Mouse (Mus musculus) liver, adult (tissue): ENCODE results near the gene Lsamp.

Source experiments
- GATA4 ChIP-seq: IDR thresholded peaks from 2 replicates; pipeline ENCODE4 v1.6.1; 2014; ENCODE audit warnings: mild to moderate bottlenecking, low read length; ENCODE audit not compliant: insufficient replicate concordance

Lsamp gene

GRCm38 (mm10) chr16:41675774-41676173, 1691.6 kb downstream of the Lsamp start:
- TF ChIP-seq GATA4: no peak

- TF ChIP-seq GATA4: no peak
Measured at GRCm38 (mm10) chr16:41692435-41692834, 1708.3 kb downstream of the Lsamp start.

GRCm38 (mm10) chr16:41701790-41702428, 1717.7 kb downstream of the Lsamp start:
- no peak for TF ChIP-seq GATA4

GRCm38 (mm10) chr16:41728900-41729585, 1744.9 kb downstream of the Lsamp start:
- TF ChIP-seq GATA4: no peak

- TF ChIP-seq GATA4: no peak
Measured at GRCm38 (mm10) chr16:41729911-41730310, 1745.8 kb downstream of the Lsamp start.

GRCm38 (mm10) chr16:41745037-41745436, 1760.9 kb downstream of the Lsamp start:
- TF ChIP-seq GATA4: no peak

GRCm38 (mm10) chr16:41746235-41746911, 1762.2 kb downstream of the Lsamp start:
- TF ChIP-seq GATA4: no peak

GRCm38 (mm10) chr16:41747874-41748273, 1763.7 kb downstream of the Lsamp start:
- TF ChIP-seq GATA4: no peak

- no peak for TF ChIP-seq GATA4
Measured at GRCm38 (mm10) chr16:41748759-41749158, 1764.6 kb downstream of the Lsamp start.

GRCm38 (mm10) chr16:41764285-41764684, 1780.1 kb downstream of the Lsamp start:
- no peak for TF ChIP-seq GATA4

- no peak for TF ChIP-seq GATA4
Measured at GRCm38 (mm10) chr16:41771427-41772125, 1787.4 kb downstream of the Lsamp start.

- TF ChIP-seq GATA4: no peak
Measured at GRCm38 (mm10) chr16:41777586-41777985, 1793.4 kb downstream of the Lsamp start.

GRCm38 (mm10) chr16:41785600-41785999, 1801.4 kb downstream of the Lsamp start:
- no peak for TF ChIP-seq GATA4

- TF ChIP-seq GATA4: no peak
Measured at GRCm38 (mm10) chr16:41786704-41787103, 1802.5 kb downstream of the Lsamp start.

- no peak for TF ChIP-seq GATA4
Measured at GRCm38 (mm10) chr16:41787146-41787545, 1803.0 kb downstream of the Lsamp start.

GRCm38 (mm10) chr16:41790016-41790415, 1805.9 kb downstream of the Lsamp start:
- no peak for TF ChIP-seq GATA4

GRCm38 (mm10) chr16:41820369-41820768, 1836.2 kb downstream of the Lsamp start:
- TF ChIP-seq GATA4: no peak
